Mouse (Mus musculus): ENCODE measurements around the gene Slc10a7.

Gene Slc10a7

GRCm38 (mm10) chr8:78549971-78550751, 41.0 kb downstream of the Slc10a7 start:
- peak; percentile 11 for DNase-seq (ENCODE audit: low spot score)

DNA sequence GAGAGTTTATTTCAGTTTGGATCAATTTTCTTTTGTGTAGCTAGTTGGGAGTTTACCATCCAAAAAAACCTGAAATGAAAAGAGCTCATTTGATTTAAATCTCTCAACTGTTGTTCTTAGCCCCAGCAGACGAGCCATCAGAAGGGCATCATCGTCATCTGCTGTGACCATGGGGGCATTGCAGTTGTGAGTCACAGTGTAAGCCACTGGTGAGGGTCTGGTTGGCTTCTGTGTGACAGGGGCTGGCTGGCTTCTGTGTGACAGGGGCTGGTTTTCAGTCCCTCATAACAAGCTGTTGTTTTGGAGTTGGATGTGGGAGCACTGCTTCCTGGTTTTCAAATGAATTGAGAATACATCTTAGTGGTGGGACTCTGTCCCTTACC, 41.6 kb downstream of the Slc10a7 start:
- DNase-seq (ENCODE audit: low spot score) = no peak

GRCm38 (mm10) chr8:78555817-78556216, 46.7 kb downstream of the Slc10a7 start:
- DNase-seq (ENCODE audit: low spot score) = no peak

DNA sequence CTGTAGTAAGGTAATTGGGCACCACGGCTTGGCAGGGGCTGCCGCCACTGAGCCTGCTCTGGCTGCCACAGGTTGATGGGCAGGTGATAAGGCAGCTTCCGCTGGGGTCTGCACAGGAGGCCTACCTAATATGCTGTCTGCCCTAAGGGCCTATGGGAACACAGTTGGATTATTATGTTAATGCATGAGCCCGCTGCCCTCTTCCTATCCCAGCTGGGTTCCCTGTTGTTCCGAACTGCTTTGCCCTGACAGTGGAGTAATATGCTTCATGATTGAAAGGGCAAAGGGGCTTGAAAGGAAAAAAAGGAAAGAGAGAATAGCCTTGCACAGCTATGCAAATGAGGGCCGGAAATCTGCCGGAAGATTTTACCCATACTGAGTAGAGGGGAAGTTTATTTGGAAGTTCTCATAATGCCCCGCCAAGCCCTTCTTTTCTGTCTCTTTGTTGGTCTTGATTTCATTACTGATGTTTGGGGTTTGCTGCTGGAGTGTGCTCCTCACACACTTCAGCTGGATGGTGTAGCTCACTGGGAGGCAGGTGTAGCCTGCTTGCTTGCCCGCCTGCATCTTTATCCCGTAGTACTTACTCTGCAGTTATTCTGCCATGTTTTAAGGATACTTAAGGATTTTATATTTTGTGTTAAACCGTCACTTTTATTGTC, 47.8 kb downstream of the Slc10a7 start:
- DNase-seq (ENCODE audit: low spot score) = peak; percentile 33

GRCm38 (mm10) chr8:78561620-78562019, 52.5 kb downstream of the Slc10a7 start:
- no peak for DNase-seq (ENCODE audit: low spot score)

DNA sequence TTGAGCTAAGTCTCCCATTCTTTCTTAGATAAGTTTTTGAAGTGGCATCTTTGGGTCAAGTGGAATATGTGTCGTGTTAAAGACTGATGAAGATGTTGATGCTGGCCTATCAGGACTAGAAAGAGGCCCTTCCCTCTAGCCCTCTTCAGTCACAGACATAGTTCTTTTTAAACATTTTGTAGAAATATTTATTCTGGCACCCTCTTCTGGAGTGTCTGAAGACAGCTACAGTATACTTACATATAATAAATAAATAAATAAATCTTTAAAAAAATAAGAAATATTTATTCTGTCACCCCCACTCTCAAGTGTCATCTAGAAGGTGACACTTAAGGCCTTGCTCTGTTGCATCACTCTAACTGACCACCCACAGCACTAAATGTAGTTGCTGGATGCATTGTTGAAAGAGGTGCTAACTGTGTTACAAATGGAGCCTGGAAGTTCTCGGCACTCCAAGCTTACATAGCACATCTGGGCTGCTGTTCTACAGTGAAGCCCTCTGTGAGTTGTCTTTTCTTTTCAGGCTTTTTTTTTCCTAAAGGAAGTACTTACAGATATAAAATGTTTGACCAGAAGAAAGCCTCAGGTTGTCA, 54.4 kb downstream of the Slc10a7 start:
- DNase-seq (ENCODE audit: low spot score) = no peak

GRCm38 (mm10) chr8:78564200-78564599, 55.1 kb downstream of the Slc10a7 start:
- no peak for DNase-seq (ENCODE audit: low spot score)

DNA sequence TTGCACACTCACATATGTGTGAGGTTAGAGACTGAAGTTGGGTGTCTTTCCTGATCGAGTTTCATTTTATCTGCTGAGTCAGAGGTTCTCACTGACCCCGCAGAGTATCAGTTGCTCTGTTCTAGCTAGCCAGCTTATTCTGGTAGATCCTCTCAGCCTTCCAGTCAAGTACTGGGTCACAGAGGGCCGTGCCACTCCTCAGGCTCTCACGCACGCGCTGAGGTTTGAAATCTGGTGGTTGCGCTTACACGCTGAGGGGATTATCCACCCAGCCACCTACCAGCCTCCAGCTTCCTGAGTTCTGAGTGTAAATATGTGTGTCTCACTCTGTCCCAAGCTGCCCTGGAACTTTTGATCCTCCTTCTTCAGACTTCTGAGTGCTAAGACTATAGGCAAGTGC, 59.0 kb downstream of the Slc10a7 start:
- no peak for DNase-seq (ENCODE audit: low spot score)

GRCm38 (mm10) chr8:78571528-78571927, 62.4 kb downstream of the Slc10a7 start:
- DNase-seq (ENCODE audit: low spot score) = peak; percentile 50

DNA sequence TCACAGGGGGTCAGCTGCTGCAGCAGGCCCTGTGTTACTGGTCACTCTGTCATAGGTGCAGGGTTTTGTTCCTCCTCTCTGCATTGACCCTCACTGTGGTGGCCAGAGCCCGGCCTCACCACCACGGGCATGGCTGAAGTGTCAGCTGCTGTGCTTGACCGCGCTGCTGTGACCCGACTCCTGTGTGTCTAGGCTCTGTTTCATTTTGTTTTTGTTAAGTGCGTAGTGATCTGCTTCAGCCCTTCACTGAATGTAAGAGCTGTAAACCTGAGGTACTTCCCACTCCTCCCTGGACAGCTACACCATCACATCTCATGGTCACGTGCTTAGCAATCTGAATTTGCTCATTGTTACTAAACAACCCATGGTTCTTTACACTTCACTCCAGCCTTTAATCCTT, 65.1 kb downstream of the Slc10a7 start:
- no peak for DNase-seq (ENCODE audit: low spot score)

DNA sequence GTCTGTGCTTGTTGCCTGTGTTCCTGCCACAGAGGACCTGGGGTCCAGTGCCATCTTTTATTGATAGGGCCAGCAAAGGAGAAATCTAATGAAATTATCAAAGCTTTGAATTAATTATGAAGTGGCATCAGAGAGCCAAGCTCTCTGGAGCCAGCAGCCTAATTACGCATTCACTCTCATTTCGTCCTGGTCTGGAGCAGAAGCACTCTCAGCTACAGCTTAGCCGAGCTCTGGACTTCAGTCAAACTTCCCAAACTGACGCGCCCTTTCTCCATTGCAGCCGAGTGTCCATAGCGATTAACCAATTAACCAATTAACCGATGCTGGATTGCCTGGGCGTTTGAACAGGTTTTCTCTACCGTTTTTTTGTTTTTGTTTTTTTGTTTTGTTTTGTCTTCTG, 68.4 kb downstream of the Slc10a7 start:
- no peak for DNase-seq (ENCODE audit: low spot score)

DNA sequence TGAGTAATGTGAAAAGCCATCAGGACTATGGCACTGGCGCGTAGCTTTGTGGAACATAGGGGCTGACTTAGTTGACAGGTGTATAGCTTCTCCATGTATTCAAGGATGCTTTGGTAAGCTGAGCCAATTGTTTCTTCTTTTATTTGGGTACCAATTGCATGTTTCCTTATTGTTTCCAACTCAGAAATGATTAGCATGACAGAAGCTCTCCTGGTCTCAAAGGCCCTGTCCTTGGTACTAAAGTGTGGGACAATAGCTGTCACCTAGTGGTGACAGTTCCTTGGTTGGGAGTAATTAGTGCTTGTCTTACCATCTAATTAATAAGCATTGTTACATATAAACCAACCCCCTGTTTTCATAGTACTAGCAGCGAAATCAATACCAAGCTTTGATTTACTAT, 68.9 kb downstream of the Slc10a7 start:
- DNase-seq (ENCODE audit: low spot score) = no peak

DNA sequence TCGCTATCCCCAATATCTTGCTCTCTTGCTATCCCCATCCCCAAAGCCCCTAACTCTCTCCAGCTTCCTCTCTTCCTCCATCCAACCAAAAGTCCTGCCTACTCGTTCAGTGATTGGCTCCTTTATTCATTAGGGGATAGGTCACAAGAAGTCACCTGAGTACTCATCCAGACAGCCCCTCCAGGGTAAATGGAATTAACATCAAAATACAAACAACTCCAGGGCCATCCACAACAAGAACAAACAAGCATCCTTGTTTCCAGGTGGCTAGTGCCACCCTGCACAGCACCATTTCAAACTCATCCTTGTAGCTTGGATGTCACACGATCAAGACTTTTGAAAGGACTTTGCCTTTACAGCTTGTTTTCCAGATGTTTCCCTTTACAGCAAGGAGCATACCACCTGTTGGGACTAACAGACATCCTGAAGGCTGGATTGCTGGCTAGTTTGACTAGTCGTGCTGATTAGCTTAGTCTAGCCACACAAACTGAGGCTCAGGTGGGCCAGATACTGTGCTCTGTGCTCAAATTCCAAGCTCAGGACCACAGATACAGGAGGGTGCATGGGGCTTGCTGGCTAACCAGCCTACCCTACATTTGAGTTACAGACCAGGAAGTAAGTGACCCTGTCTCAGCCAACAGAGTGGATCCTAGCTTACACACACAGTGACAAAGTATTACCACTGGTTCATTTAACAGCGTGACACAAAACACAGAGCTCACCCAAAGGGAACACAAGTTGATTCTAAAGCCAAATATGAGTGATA, 75.0 kb downstream of the Slc10a7 start:
- no peak for DNase-seq (ENCODE audit: low spot score)

- DNase-seq (ENCODE audit: low spot score) = no peak
These were observed 75.7 kb downstream of the Slc10a7 start for GRCm38 (mm10) chr8:78584863-78585262.

DNA sequence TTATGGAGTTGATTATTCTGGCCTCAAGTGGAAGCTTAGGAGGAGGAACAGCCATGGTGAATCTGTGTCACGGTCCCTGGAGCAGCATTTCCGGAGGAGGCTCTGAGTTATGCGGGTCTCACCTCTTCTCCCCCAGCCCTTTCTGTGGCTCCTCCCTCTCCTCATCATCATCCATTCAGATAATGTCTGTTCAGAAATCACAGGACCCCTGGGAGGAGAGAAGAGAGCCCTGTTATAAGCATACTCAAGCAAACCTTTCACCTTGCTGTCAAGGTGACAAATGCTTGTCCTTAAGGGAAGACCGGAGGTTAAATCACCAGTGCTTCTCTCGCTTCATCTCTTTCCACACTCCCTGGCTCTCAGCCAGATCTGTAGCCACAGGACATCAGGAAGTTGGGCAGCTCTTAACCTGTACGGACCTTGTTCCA, 86.3 kb downstream of the Slc10a7 start:
- DNase-seq (ENCODE audit: low spot score) = peak; percentile 58

DNA sequence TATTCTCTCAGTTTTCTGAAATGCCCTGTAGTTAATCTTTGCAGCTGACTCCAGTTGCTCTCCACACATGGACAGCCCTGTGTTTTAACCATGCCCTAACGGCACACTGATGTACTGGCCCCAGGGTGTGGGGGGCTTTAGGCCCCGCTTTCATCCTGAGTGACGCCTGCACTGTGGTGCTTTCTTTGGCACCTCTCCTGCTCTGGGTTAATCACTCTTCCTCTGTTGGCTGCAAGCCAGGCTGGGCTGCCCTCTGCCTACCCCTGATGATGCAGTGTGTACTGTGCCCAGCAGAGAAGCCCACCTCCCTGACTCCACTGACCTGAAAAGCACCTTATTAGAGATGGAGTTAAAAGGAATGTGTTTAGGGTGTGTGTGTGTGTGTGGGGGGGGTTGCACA, 89.1 kb downstream of the Slc10a7 start:
- DNase-seq (ENCODE audit: low spot score) = no peak

DNA sequence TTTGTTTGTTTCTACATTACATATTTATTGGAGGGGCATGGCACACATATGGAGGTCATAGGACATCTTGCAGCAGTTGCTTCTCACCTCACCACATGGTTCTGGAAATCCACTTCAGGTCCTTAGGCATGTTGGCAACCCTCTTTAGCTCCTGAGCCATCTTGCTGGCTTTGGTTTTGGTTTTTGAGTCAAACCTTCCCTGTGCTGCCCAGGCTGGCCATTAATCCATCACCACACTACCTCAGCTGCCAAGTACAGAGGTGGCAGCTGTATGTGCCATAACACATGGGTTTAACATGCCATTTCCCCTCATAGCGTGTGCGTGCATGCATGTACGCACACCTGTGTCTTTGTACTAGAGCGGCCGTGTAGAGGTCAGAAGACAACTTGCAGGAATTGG, 93.9 kb downstream of the Slc10a7 start:
- no peak for DNase-seq (ENCODE audit: low spot score)

DNA sequence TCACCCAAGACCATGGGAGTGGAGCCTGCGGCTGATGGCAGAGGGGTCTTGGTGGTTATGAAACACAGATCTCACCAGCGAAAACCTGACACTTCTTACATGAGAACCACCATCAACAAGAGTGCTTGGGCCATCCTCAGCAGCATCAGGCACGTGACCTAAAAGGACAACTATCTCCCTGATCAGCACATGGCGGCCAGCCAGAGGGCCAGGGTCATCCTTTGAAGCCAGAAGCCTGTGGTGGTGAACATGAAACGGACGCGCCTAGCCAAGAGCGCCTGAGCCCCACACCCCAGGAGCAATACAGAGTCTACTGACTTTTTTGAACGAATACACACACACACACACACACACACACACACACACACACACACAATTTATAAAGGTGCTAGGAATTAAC, 95.3 kb downstream of the Slc10a7 start:
- DNase-seq (ENCODE audit: low spot score) = no peak

GRCm38 (mm10) chr8:78609301-78609700, 100.2 kb downstream of the Slc10a7 start:
- no peak for DNase-seq (ENCODE audit: low spot score)

- DNase-seq (ENCODE audit: low spot score) = no peak
These were observed 101.9 kb downstream of the Slc10a7 start for GRCm38 (mm10) chr8:78611019-78611418.

DNA sequence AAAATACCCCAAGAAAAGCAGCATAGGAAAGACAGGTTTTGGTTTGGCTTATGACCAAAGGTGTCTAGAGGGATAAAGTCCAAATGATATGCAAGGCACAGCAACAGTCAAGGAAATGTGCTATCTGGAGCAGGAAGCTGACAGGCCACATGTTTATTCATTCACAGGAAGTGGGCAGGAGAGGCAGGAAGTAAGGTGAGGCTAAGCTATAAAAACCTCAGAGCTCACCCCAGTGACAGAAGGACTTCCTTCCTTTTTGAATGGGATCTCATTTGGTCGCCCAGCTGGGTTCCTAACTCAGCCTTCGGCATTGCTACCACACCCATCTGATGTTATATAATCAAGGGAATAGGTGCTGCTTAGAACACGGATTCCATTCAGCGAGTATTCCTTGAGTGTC, 113.2 kb downstream of the Slc10a7 start:
- DNase-seq (ENCODE audit: low spot score) = no peak

DNA sequence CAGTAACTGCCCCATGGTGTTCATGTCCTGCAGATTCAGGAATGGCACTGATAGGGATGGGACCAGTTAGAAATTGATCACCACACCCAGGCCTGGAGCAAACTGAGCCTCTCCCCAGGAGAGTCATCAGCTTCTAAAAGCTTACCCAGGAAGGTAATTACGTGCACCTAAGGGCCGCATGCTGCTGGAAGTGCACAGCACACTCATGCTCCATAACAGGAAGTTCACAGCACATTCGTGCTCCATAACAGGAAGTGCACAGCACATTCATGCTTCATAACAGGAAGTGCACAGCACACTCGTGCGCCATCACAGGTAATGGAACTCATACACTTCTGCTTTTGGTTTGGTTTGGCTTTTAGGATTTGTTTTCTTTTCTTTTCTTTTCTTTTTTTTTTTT, 114.8 kb downstream of the Slc10a7 start:
- DNase-seq (ENCODE audit: low spot score) = no peak
